ENCODE assay signal across 8 mouse cellular contexts in the genomic region with DNA sequence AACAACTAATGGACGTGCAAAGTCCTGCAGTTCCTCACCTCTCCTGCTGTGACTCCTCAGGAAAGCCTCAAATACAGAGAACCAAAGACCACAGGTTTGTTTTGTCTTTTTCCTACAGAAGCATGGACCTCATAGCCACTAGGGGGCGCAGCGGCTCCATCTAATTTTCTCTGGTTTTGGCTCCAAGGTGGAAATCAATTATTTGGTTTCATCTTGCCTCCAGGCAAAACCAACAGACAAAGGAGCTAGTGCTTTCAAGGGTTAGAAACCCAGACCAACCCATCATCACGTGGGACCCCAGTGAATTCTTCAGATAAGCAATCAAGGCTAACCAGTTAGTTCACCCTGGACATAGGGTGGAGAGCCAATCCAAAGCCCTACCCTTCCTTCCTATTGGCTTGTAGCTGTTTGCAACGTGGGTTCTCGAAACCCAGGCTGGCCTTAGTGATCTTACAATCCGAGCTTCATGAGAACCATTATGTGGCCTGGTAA. TPM values are rescaled to one million over a fixed set of nuclear protein-coding genes. Genes with fewer than 3 reads are reported as not detected.
A peak's percentile ranks its signal among the peaks of the same experiment; 100 is the strongest.
DNase-seq lines count a peak whose midpoint lies in the region; ATAC-seq and TF ChIP-seq lines count a peak whose summit lies in the region.

No protein-coding gene starts in this region.

- ATAC-seq in embryonic facial prominence, embryonic 11.5 days (replicated peaks; ENCODE audit: insufficient number of reproducible peaks, low FRiP score, low TSS enrichment, low read depth): no peak
- peak; percentile 86 for ATAC-seq in lung, embryonic 16.5 days (ENCODE audit: low read depth)

- H3K4me2 ChIP-seq in embryonic facial prominence, embryonic 11.5 days (ENCODE audit: low read depth, low read length): no peak overlapping the region
- H3K4me2 ChIP-seq in lung, embryonic 16.5 days (ENCODE audit: low read depth, low read length): no peak overlapping the region

- peaks cover 4% of the 10 kb centered on the region; the same call in 1 of the 2 replicates for H3K36me3 ChIP-seq in E14TG2a.4 (ENCODE audit: insufficient read depth, low read length)
- no peaks in the 10 kb centered on the region for H3K36me3 ChIP-seq in embryonic facial prominence, embryonic 11.5 days (replicated peaks; ENCODE audit: control insufficient read depth, insufficient read depth, low read depth, low read length)
- H3K36me3 ChIP-seq in lung, embryonic 16.5 days (ENCODE audit: control insufficient read depth, insufficient read depth, low read length): no peaks in the 10 kb centered on the region

- TF ChIP-seq CTCF in E14TG2a.4 (conservative IDR thresholded peaks at IDR 0.05; ENCODE audit: low read length): peak; percentile 89

- peaks cover 37% of the 10 kb centered on the region for H3K4me1 ChIP-seq in E14TG2a.4 (replicated peaks; ENCODE audit: low read depth, low read length)
- no peaks in the 10 kb centered on the region for H3K4me1 ChIP-seq in embryonic facial prominence, embryonic 11.5 days (ENCODE audit: control insufficient read depth, insufficient read depth, low read length)
- H3K4me1 ChIP-seq in lung, embryonic 16.5 days (replicated peaks; ENCODE audit: control insufficient read depth, insufficient read depth, low read length): peaks cover 8% of the 10 kb centered on the region

- no peaks in the 10 kb centered on the region; the same call in 1 of the 2 replicates for H3K9me3 ChIP-seq in E14TG2a.4 (ENCODE audit: low read length)
- H3K9me3 ChIP-seq in embryonic facial prominence, embryonic 11.5 days (replicated peaks; ENCODE audit: control insufficient read depth, low read length): no peaks in the 10 kb centered on the region
- H3K9me3 ChIP-seq in lung, embryonic 16.5 days (ENCODE audit: control insufficient read depth, low read length): no peaks in the 10 kb centered on the region

- no peak overlapping the region for H3K27ac ChIP-seq in embryonic facial prominence, embryonic 11.5 days (replicated peaks; ENCODE audit: low read depth, low read length)
- H3K27ac ChIP-seq in lung, embryonic 16.5 days (ENCODE audit: low read length): peak overlapping the region; percentile 32

- H3K4me3 ChIP-seq in E14TG2a.4 (replicated peaks; ENCODE audit: low read length): no peak overlapping the region
- no peak overlapping the region for H3K4me3 ChIP-seq in embryonic facial prominence, embryonic 11.5 days (ENCODE audit: low read depth, low read length)
- H3K4me3 ChIP-seq in lung, embryonic 16.5 days (ENCODE audit: low read length): no peak overlapping the region

- WGBS in embryonic facial prominence, embryonic 11.5 days: 23% methylated on average over 7 of the region's 7 CpGs
- 10% methylated on average over 7 of the region's 7 CpGs for WGBS in lung, embryonic 16.5 days

- H3K9ac ChIP-seq in embryonic facial prominence, embryonic 11.5 days (replicated peaks; ENCODE audit: low read length): no peak overlapping the region
- H3K9ac ChIP-seq in lung, embryonic 16.5 days (ENCODE audit: low read length): no peak overlapping the region

- intact Hi-C loops in heart, postnatal 10 days (cut with DNase I): loop anchor here (1.0 to 5.0 kb wide), 3 partner anchors 14 to 357 kb away; no protein-coding TSS in a partner anchor

- H3K27me3 ChIP-seq in E14TG2a.4 (ENCODE audit: insufficient read depth, low read length): peaks cover 6% of the 10 kb centered on the region; the same call in 1 of the 2 replicates
- no peaks in the 10 kb centered on the region for H3K27me3 ChIP-seq in embryonic facial prominence, embryonic 11.5 days (ENCODE audit: control insufficient read depth, insufficient read depth, low read length)
- no peaks in the 10 kb centered on the region for H3K27me3 ChIP-seq in lung, embryonic 16.5 days (ENCODE audit: control insufficient read depth, insufficient read depth, low read depth, low read length)

- DNase-seq in adrenal gland, postnatal 14 days: peak; percentile 91
- DNase-seq in embryonic facial prominence, embryonic 11.5 days (ENCODE audit: low spot score): peak; percentile 86
- peak; percentile 72 to 87 for DNase-seq in heart, postnatal 10 days
- peak; percentile 59 to 85 for DNase-seq in layer of hippocampus, adult 8-10 months (ENCODE audit: low spot score in 2 of 2)
- DNase-seq in retina, postnatal 7 days (ENCODE audit: low read depth, low spot score): peak; percentile 66
- DNase-seq in thymus, postnatal 4 days: peak; percentile 92

RNA-seq across cellular contexts. Expression of a gene that starts 1.7 kb away (rescaled TPM):
- total RNA-seq in adrenal gland, postnatal 14 days (2021): 14.6 and 18.1 TPM in 2 replicates
- 22.8 and 24.0 TPM in 2 replicates for polyA plus RNA-seq in embryonic facial prominence, embryonic 11.5 days (2014; fragmentation: Nextera tagmentation; extraction: Ambion mirVana)
- 1 to 10 TPM; 5.3 to 5.6 TPM for total RNA-seq in heart, postnatal 10 days (2021)
- 1 to 10 TPM; 1.6 to 3.4 (median 3.1) TPM for total RNA-seq in layer of hippocampus, adult 8-10 months (2022)
- 43.5 and 46.9 TPM in 2 replicates for polyA plus RNA-seq in lung, embryonic 16.5 days (2015; fragmentation: Nextera tagmentation; extraction: Ambion mirVana)

RNA-seq across cellular contexts. Expression of a gene that starts 9.7 kb away (rescaled TPM):
- 18.7 and 19.3 TPM in 2 replicates for total RNA-seq in adrenal gland, postnatal 14 days (2021)
- polyA plus RNA-seq in embryonic facial prominence, embryonic 11.5 days (2014; fragmentation: Nextera tagmentation; extraction: Ambion mirVana): 6.1 and 6.3 TPM in 2 replicates
- total RNA-seq in heart, postnatal 10 days (2021): 10 to 100 TPM; 15.9 to 18.2 TPM
- total RNA-seq in layer of hippocampus, adult 8-10 months (2022): 1 to 10 TPM; 5.5 to 8.9 (median 6.1) TPM
- polyA plus RNA-seq in lung, embryonic 16.5 days (2015; fragmentation: Nextera tagmentation; extraction: Ambion mirVana): 7.5 and 14.4 TPM in 2 replicates

RNA-seq across cellular contexts. Expression of a gene that starts 17.8 kb away (rescaled TPM):
- total RNA-seq in adrenal gland, postnatal 14 days (2021): 6.0 and 13.3 TPM in 2 replicates
- polyA plus RNA-seq in embryonic facial prominence, embryonic 11.5 days (2014; fragmentation: Nextera tagmentation; extraction: Ambion mirVana): 4.7 and 7.4 TPM in 2 replicates
- 1 to 10 TPM; 3.7 TPM for total RNA-seq in heart, postnatal 10 days (2021)
- 1 to 10 TPM in 3 of 4 experiments, not detected in 1; 1.3 to 2.6 (median 1.5) TPM for total RNA-seq in layer of hippocampus, adult 8-10 months (2022)
- polyA plus RNA-seq in lung, embryonic 16.5 days (2015; fragmentation: Nextera tagmentation; extraction: Ambion mirVana): 7.6 and 9.3 TPM in 2 replicates

RNA-seq across cellular contexts. Expression of a gene that starts 41.8 kb away (rescaled TPM):
- 2.3 and 2.5 TPM in 2 replicates for total RNA-seq in adrenal gland, postnatal 14 days (2021)
- 0.97 and 1.4 TPM in 2 replicates for polyA plus RNA-seq in embryonic facial prominence, embryonic 11.5 days (2014; fragmentation: Nextera tagmentation; extraction: Ambion mirVana)
- total RNA-seq in heart, postnatal 10 days (2021): under 1 TPM; 0.12 TPM
- total RNA-seq in layer of hippocampus, adult 8-10 months (2022): 10 to 100 TPM; 56.0 to 63.3 (median 58.3) TPM
- 0.16 and 0.30 TPM in 2 replicates for polyA plus RNA-seq in lung, embryonic 16.5 days (2015; fragmentation: Nextera tagmentation; extraction: Ambion mirVana)

RNA-seq across cellular contexts. Expression of a gene that starts 49.7 kb away (rescaled TPM):
- 25.7 and 30.0 TPM in 2 replicates for total RNA-seq in adrenal gland, postnatal 14 days (2021)
- 165 and 197 TPM in 2 replicates for polyA plus RNA-seq in embryonic facial prominence, embryonic 11.5 days (2014; fragmentation: Nextera tagmentation; extraction: Ambion mirVana)
- total RNA-seq in heart, postnatal 10 days (2021): 10 to 100 TPM; 32.1 to 32.9 TPM
- total RNA-seq in layer of hippocampus, adult 8-10 months (2022): 10 to 100 TPM; 85.8 to 90.6 (median 88.2) TPM
- polyA plus RNA-seq in lung, embryonic 16.5 days (2015; fragmentation: Nextera tagmentation; extraction: Ambion mirVana): 114 and 119 TPM in 2 replicates
